ENCODE assay signal across 8 mouse cellular contexts in genomic region chr6:72677079-72677478, GRCm38 (mm10).
DNase-seq lines count a peak whose midpoint lies in the region; ATAC-seq and TF ChIP-seq lines count a peak whose summit lies in the region.

No protein-coding gene starts in this region.

- peak overlapping the region; percentile 33 for H3K4me3 ChIP-seq in heart, embryonic 13.5 days
- H3K4me3 ChIP-seq in embryonic facial prominence, embryonic 11.5 days (ENCODE audit: low read depth, low read length) = peak overlapping the region; percentile 21
- H3K4me3 ChIP-seq in hindbrain, embryonic 16.5 days (ENCODE audit: low read length) = 0 out of 2 replicates have a peak overlapping the region, but pooled peaks have one; percentile 1
- peak overlapping the region; percentile 24 for H3K4me3 ChIP-seq in midbrain, embryonic 15.5 days
- no peak overlapping the region for H3K4me3 ChIP-seq in layer of hippocampus, adult 2 months

- no peak for TF ChIP-seq CTCF in layer of hippocampus, adult 2 months (conservative IDR thresholded peaks at IDR 0.05)

- H3K9ac ChIP-seq in heart, embryonic 13.5 days = peak overlapping the region; percentile 70
- peak overlapping the region; percentile 10 for H3K9ac ChIP-seq in embryonic facial prominence, embryonic 11.5 days (replicated peaks; ENCODE audit: low read length)
- H3K9ac ChIP-seq in hindbrain, embryonic 16.5 days (ENCODE audit: low read depth, low read length) = no peak overlapping the region; the same call in 1 of the 2 replicates
- no peak overlapping the region; the same call in 1 of the 2 replicates for H3K9ac ChIP-seq in midbrain, embryonic 15.5 days

- H3K36me3 ChIP-seq in heart, embryonic 13.5 days = no peaks in the 10 kb centered on the region
- no peaks in the 10 kb centered on the region for H3K36me3 ChIP-seq in embryonic facial prominence, embryonic 11.5 days (replicated peaks; ENCODE audit: control insufficient read depth, insufficient read depth, low read depth, low read length)
- no peaks in the 10 kb centered on the region for H3K36me3 ChIP-seq in hindbrain, embryonic 16.5 days (ENCODE audit: control insufficient read depth, insufficient read depth, low read length)
- no peaks in the 10 kb centered on the region for H3K36me3 ChIP-seq in midbrain, embryonic 15.5 days (replicated peaks)

- peaks cover 71% of the 10 kb centered on the region for H3K4me1 ChIP-seq in heart, embryonic 13.5 days
- peaks cover 14% of the 10 kb centered on the region for H3K4me1 ChIP-seq in embryonic facial prominence, embryonic 11.5 days (ENCODE audit: control insufficient read depth, insufficient read depth, low read length)
- H3K4me1 ChIP-seq in hindbrain, embryonic 16.5 days (ENCODE audit: control insufficient read depth, insufficient read depth, low read depth, low read length) = peaks cover 13% of the 10 kb centered on the region; the same call in 1 of the 2 replicates
- peaks cover 16% of the 10 kb centered on the region for H3K4me1 ChIP-seq in midbrain, embryonic 15.5 days

- ATAC-seq in heart, embryonic 13.5 days (ENCODE audit: extremely low read depth, insufficient number of reproducible peaks, low FRiP score, low TSS enrichment) = no peak
- ATAC-seq in embryonic facial prominence, embryonic 11.5 days (replicated peaks; ENCODE audit: insufficient number of reproducible peaks, low FRiP score, low TSS enrichment, low read depth) = peak; percentile 17
- ATAC-seq in hindbrain, embryonic 16.5 days = no peak; the same call in 1 of the 2 replicates
- ATAC-seq in midbrain, embryonic 15.5 days (replicated peaks) = peak; percentile 7; the same call in 1 of the 2 replicates

- DNase-seq in heart, adult 8-10 months (ENCODE audit: low spot score) = no peak
- DNase-seq in embryonic facial prominence, embryonic 11.5 days (ENCODE audit: low spot score) = no peak
- no peak for DNase-seq in ovary, postnatal 10 days (ENCODE audit: low spot score)
- DNase-seq in layer of hippocampus, adult 2 months (ENCODE audit: low spot score in 2 of 2) = no peak
- DNase-seq in layer of hippocampus, adult 18-20 months (ENCODE audit: low spot score in 2 of 2) = no peak

- peak overlapping the region; percentile 59 for H3K4me2 ChIP-seq in heart, embryonic 13.5 days
- peak overlapping the region; percentile 14 for H3K4me2 ChIP-seq in embryonic facial prominence, embryonic 11.5 days (ENCODE audit: low read depth, low read length)
- H3K4me2 ChIP-seq in hindbrain, embryonic 16.5 days (ENCODE audit: low read length) = peak overlapping the region; percentile 34
- H3K4me2 ChIP-seq in midbrain, embryonic 15.5 days = peak overlapping the region; percentile 41

- 23% methylated on average over 10 of the region's 10 CpGs for WGBS in heart, embryonic 13.5 days
- WGBS in embryonic facial prominence, embryonic 11.5 days = 4% methylated on average over 10 of the region's 10 CpGs
- 9% methylated on average over 10 of the region's 10 CpGs for WGBS in hindbrain, embryonic 16.5 days
- WGBS in midbrain, embryonic 15.5 days = 3% methylated on average over 10 of the region's 10 CpGs

- no peaks in the 10 kb centered on the region for H3K9me3 ChIP-seq in heart, embryonic 13.5 days
- no peaks in the 10 kb centered on the region for H3K9me3 ChIP-seq in embryonic facial prominence, embryonic 11.5 days (replicated peaks; ENCODE audit: control insufficient read depth, low read length)
- H3K9me3 ChIP-seq in hindbrain, embryonic 16.5 days (ENCODE audit: control insufficient read depth, low read length) = no peaks in the 10 kb centered on the region
- H3K9me3 ChIP-seq in midbrain, embryonic 15.5 days = no peaks in the 10 kb centered on the region

- peaks cover 7% of the 10 kb centered on the region; the same call in 1 of the 2 replicates for H3K27me3 ChIP-seq in heart, embryonic 13.5 days (replicated peaks)
- H3K27me3 ChIP-seq in embryonic facial prominence, embryonic 11.5 days (ENCODE audit: control insufficient read depth, insufficient read depth, low read length) = no peaks in the 10 kb centered on the region
- H3K27me3 ChIP-seq in hindbrain, embryonic 16.5 days (replicated peaks; ENCODE audit: control insufficient read depth, insufficient read depth, low read length) = no peaks in the 10 kb centered on the region
- H3K27me3 ChIP-seq in midbrain, embryonic 15.5 days (replicated peaks) = no peaks in the 10 kb centered on the region

- H3K27ac ChIP-seq in heart, embryonic 13.5 days (replicated peaks) = peak overlapping the region; percentile 77
- peak overlapping the region; percentile 90 for H3K27ac ChIP-seq in embryonic facial prominence, embryonic 11.5 days (replicated peaks; ENCODE audit: low read depth, low read length)
- peak overlapping the region; percentile 33; the same call in 1 of the 2 replicates for H3K27ac ChIP-seq in hindbrain, embryonic 16.5 days (ENCODE audit: low read depth, low read length)
- peak overlapping the region; percentile 56 for H3K27ac ChIP-seq in midbrain, embryonic 15.5 days
- H3K27ac ChIP-seq in layer of hippocampus, adult 2 months = no peak overlapping the region

Comparison
In these comparisons a context has a peak if more than half of its experiments do, and no peak if none do; other contexts are left out.
1. ATAC-seq: peak in embryonic facial prominence, embryonic 11.5 days (single experiment) and midbrain, embryonic 15.5 days (single experiment); none in heart, embryonic 13.5 days (single experiment) and hindbrain, embryonic 16.5 days (single experiment).
2. H3K9ac ChIP-seq: peak in heart, embryonic 13.5 days (single experiment) and embryonic facial prominence, embryonic 11.5 days (single experiment); none in hindbrain, embryonic 16.5 days (single experiment) and midbrain, embryonic 15.5 days (single experiment).
3. Peak in every context shown above with its lines, with median percentiles within 50 percentile points of each other: H3K4me2 ChIP-seq.